Mouse (Mus musculus): Measurements from ENCODE around the gene Cluh. TPM values are rescaled to one million over a fixed set of nuclear protein-coding genes. Genes with fewer than 3 reads are reported as not detected.
A peak's percentile ranks its signal among the peaks of the same experiment; 100 is the strongest.

The Cluh gene
- polyA plus RNA-seq, 1 experiment from 2014 or later, result 39.7 TPM

DNA sequence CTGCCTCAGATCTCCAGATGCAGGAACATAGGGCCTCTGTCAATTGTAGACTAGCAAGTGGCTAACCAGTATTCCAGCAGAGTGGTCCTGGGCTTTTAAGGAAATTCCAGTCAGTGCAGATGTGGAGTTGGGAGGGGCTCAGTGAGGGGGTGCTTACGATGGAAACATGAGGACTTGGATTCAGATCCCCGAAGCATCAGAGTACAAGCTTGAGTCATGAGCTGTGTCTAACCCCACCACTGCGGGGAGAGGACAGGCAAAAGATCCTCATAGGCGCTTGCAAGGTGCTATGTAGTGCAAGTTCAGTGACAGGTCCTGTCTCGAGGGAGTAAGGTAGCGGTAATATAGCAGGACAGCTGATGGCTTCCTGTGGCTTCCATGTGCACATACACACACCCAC lies 12.9 kb downstream of the Cluh start:
- H3K27ac ChIP-seq (replicated peaks in 1 of 2; ENCODE audit: control insufficient read depth in 1 of 2, insufficient read depth in 1 of 2, low read depth in 2 of 2, low read length in 2 of 2), result no peak overlapping the region
- H3K4me3 ChIP-seq (ENCODE audit: control insufficient read depth in 1 of 2, insufficient read depth in 1 of 2, low read depth in 1 of 2, low read length in 2 of 2), result no peak overlapping the region
- no peak overlapping the region for H3K4me2 ChIP-seq (ENCODE audit: low read length)
- ATAC-seq (ENCODE audit: insufficient number of reproducible peaks, insufficient read depth, low FRiP score, low read depth), result peak; percentile 27; the same call in 1 of the 2 replicates
- H3K4me1 ChIP-seq (ENCODE audit: control insufficient read depth in 2 of 2, insufficient read depth in 2 of 2, low read length in 2 of 2), result no peaks in the 10 kb centered on the region
- no peaks in the 10 kb centered on the region for H3K9me3 ChIP-seq (ENCODE audit: control insufficient read depth, low read length)
- H3K9ac ChIP-seq (ENCODE audit: low read length), result no peak overlapping the region
- peaks cover 100% of the 10 kb centered on the region for H3K36me3 ChIP-seq (ENCODE audit: control insufficient read depth, insufficient read depth, low read length)
- 83% methylated on average over 6 of the region's 6 CpGs for WGBS
- H3K27me3 ChIP-seq (ENCODE audit: control insufficient read depth, insufficient read depth, low read length), result no peaks in the 10 kb centered on the region

DNA sequence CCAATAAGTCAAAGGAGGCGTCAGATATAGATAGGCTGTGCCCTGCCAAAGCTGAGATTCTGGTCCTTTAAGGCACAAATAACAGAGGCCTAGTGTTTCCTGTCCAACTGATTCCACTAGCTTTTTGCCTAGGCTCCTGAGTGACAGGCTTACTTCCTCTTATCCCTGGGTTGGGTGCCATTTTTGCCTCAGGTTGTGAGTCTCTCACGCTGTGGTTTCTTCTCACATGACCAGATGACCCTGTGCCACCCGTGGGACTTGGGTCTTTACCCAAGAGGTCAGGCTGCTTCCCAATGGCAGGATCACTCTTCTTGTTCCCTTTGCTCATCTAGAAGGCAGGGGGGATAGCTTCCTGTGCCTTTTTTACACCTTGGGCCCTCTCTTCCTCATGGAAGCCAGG lies 15.0 kb downstream of the Cluh start:
- Histone ChIP-seq H3K27me3 (ENCODE audit: control insufficient read depth, insufficient read depth, low read length) (no peaks in the 10 kb centered on the region), H3K4me2 (ENCODE audit: low read length) (no peak overlapping the region), H3K27ac (replicated peaks in 1 of 2; ENCODE audit: control insufficient read depth in 1 of 2, insufficient read depth in 1 of 2, low read depth in 2 of 2, low read length in 2 of 2) (no peak overlapping the region), H3K36me3 (ENCODE audit: control insufficient read depth, insufficient read depth, low read length) (peaks cover 100% of the 10 kb centered on the region), H3K9me3 (ENCODE audit: control insufficient read depth, low read length) (no peaks in the 10 kb centered on the region), H3K4me3 (ENCODE audit: control insufficient read depth in 1 of 2, insufficient read depth in 1 of 2, low read depth in 1 of 2, low read length in 2 of 2) (no peak overlapping the region), H3K9ac (ENCODE audit: low read length) (no peak overlapping the region), H3K4me1 (ENCODE audit: control insufficient read depth in 2 of 2, insufficient read depth in 2 of 2, low read length in 2 of 2) (no peaks in the 10 kb centered on the region)
- ATAC-seq (ENCODE audit: insufficient number of reproducible peaks, insufficient read depth, low FRiP score, low read depth), result no peak
- 81% methylated on average over 3 of the region's 3 CpGs for WGBS

DNA sequence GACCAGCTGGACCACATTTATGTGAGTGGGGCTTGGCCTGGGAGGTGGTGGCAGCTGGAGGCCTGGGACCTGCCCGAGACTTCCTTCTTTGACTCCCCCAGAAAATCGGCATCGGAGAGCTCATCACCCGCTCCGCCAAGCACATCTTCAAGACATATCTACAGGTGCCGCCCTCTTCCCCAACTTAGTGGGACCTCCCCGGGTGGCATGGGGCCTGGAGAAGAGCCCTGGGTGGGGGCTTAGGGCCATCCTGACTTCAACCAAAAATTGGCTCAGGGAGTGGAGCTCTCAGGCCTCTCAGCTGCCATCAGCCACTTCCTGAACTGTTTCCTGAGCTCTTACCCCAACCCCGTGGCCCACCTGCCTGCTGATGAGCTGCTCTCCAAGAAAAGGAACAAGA lies 15.6 kb downstream of the Cluh start:
- Histone ChIP-seq H3K36me3 (ENCODE audit: control insufficient read depth, insufficient read depth, low read length) (peaks cover 100% of the 10 kb centered on the region), H3K27me3 (ENCODE audit: control insufficient read depth, insufficient read depth, low read length) (no peaks in the 10 kb centered on the region), H3K4me2 (ENCODE audit: low read length) (no peak overlapping the region), H3K9me3 (ENCODE audit: control insufficient read depth, low read length) (no peaks in the 10 kb centered on the region), H3K4me1 (ENCODE audit: control insufficient read depth in 2 of 2, insufficient read depth in 2 of 2, low read length in 2 of 2) (no peaks in the 10 kb centered on the region), H3K9ac (ENCODE audit: low read length) (no peak overlapping the region), H3K27ac (replicated peaks in 1 of 2; ENCODE audit: control insufficient read depth in 1 of 2, insufficient read depth in 1 of 2, low read depth in 2 of 2, low read length in 2 of 2) (no peak overlapping the region), H3K4me3 (ENCODE audit: control insufficient read depth in 1 of 2, insufficient read depth in 1 of 2, low read depth in 1 of 2, low read length in 2 of 2) (no peak overlapping the region)
- WGBS, result 87% methylated on average over 8 of the region's 8 CpGs
- no peak for ATAC-seq (ENCODE audit: insufficient number of reproducible peaks, insufficient read depth, low FRiP score, low read depth)

DNA sequence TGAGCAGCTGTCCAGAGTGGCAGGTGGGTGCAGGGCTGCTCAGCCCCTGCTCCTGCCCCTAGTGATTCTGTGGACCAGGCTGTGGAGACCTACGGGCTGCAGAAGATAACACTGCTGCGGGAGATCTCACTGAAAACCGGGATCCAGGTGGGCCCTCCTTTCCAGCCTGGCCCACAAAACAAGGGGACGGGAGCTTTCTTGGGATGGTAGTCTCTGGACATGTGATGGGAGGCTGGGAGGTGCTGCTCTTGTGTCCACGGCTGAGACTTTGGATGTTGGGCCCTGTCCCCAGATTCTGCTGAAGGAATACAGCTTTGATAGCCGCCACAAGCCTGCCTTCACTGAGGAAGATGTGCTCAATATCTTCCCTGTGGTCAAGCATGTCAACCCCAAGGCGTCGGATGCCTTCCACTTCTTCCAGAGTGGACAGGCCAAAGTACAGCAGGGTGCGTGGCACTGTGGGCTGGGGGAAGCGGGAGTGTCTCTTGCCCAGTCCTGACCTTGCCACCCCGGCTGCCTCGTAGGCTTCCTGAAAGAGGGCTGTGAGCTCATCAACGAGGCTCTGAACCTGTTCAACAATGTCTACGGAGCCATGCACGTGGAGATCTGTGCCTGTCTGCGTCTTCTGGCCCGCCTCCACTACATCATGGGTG lies 16.5 kb downstream of the Cluh start:
- no peak overlapping the region for H3K27ac ChIP-seq (replicated peaks in 1 of 2; ENCODE audit: control insufficient read depth in 1 of 2, insufficient read depth in 1 of 2, low read depth in 2 of 2, low read length in 2 of 2)
- ATAC-seq (ENCODE audit: insufficient number of reproducible peaks, insufficient read depth, low FRiP score, low read depth), result no peak
- H3K4me3 ChIP-seq (ENCODE audit: control insufficient read depth in 1 of 2, insufficient read depth in 1 of 2, low read depth in 1 of 2, low read length in 2 of 2), result no peak overlapping the region
- whole genome bisulfite sequencing, result 94% methylated on average over 17 of the region's 17 CpGs
- H3K4me2 ChIP-seq (ENCODE audit: low read length), result no peak overlapping the region
- peaks cover 98% of the 10 kb centered on the region for H3K36me3 ChIP-seq (ENCODE audit: control insufficient read depth, insufficient read depth, low read length)
- no peaks in the 10 kb centered on the region for H3K9me3 ChIP-seq (ENCODE audit: control insufficient read depth, low read length)
- no peaks in the 10 kb centered on the region for H3K4me1 ChIP-seq (ENCODE audit: control insufficient read depth in 2 of 2, insufficient read depth in 2 of 2, low read length in 2 of 2)
- H3K27me3 ChIP-seq (ENCODE audit: control insufficient read depth, insufficient read depth, low read length), result no peaks in the 10 kb centered on the region
- no peak overlapping the region for H3K9ac ChIP-seq (ENCODE audit: low read length)

DNA sequence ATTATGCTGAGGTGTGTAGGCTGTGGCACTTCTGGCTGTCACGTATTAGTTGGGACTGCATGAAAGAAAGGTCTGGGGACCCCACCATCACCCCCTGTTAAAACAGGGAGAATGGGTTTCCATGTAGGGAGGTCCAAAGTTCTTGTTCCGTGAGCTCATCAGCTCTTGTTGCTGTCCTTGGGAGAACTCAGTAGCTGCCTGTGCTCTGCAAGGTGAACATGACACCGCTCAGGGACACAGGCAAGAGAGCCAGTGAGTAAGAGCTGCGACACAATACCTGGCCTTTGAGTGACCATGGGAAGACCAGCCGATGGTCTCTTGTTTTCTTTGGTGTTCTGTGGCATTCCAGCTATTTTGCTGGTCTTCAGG lies 17.0 kb downstream of the Cluh start:
- Histone ChIP-seq H3K27ac (replicated peaks in 1 of 2; ENCODE audit: control insufficient read depth in 1 of 2, insufficient read depth in 1 of 2, low read depth in 2 of 2, low read length in 2 of 2) (no peak overlapping the region), H3K4me2 (ENCODE audit: low read length) (no peak overlapping the region), H3K9ac (ENCODE audit: low read length) (no peak overlapping the region), H3K4me1 (ENCODE audit: control insufficient read depth in 2 of 2, insufficient read depth in 2 of 2, low read length in 2 of 2) (no peaks in the 10 kb centered on the region), H3K9me3 (ENCODE audit: control insufficient read depth, low read length) (no peaks in the 10 kb centered on the region), H3K4me3 (ENCODE audit: control insufficient read depth in 1 of 2, insufficient read depth in 1 of 2, low read depth in 1 of 2, low read length in 2 of 2) (no peak overlapping the region), H3K36me3 (ENCODE audit: control insufficient read depth, insufficient read depth, low read length) (peaks cover 93% of the 10 kb centered on the region), H3K27me3 (ENCODE audit: control insufficient read depth, insufficient read depth, low read length) (no peaks in the 10 kb centered on the region)
- 94% methylated on average over 5 of the region's 5 CpGs for WGBS
- ATAC-seq (ENCODE audit: insufficient number of reproducible peaks, insufficient read depth, low FRiP score, low read depth), result no peak

DNA sequence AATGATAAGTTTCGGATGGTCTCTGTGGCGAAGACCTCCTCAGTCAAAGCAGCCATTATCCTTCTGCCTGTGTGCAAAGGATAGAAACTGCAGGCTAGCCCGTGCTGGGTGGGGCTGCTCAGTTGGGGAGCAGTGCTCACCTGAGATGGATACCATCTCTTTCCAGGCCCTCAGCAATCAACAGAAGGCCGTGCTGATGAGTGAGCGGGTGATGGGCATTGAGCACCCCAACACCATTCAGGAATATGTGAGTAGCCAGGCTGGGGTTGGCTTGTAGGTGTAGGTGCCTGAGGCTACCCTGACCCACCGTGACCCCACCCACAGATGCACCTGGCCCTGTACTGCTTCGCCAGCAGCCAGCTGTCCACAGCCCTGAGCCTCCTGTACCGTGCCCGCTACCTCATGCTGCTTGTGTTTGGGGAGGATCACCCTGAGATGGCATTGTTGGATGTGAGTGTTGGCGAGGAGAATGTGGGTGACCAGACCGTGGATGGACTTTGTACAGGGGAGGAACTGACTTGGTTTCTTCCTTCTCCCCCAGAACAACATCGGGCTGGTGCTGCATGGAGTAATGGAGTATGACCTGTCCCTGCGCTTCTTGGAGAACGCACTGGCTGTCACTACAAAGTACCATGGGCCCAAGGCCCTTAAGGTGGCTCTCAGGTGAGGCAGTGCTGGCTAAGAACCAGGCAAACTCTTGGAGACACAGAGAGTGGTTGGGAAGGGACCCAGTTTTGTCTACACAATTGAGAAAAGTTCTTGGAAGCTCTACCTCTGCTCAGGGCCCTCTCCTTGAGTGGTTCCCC lies 17.7 kb downstream of the Cluh start:
- no peak overlapping the region for H3K4me3 ChIP-seq (ENCODE audit: control insufficient read depth in 1 of 2, insufficient read depth in 1 of 2, low read depth in 1 of 2, low read length in 2 of 2)
- 95% methylated on average over 14 of the region's 14 CpGs for WGBS
- no peaks in the 10 kb centered on the region for H3K4me1 ChIP-seq (ENCODE audit: control insufficient read depth in 2 of 2, insufficient read depth in 2 of 2, low read length in 2 of 2)
- no peaks in the 10 kb centered on the region for H3K27me3 ChIP-seq (ENCODE audit: control insufficient read depth, insufficient read depth, low read length)
- no peaks in the 10 kb centered on the region for H3K9me3 ChIP-seq (ENCODE audit: control insufficient read depth, low read length)
- no peak overlapping the region for H3K27ac ChIP-seq (replicated peaks in 1 of 2; ENCODE audit: control insufficient read depth in 1 of 2, insufficient read depth in 1 of 2, low read depth in 2 of 2, low read length in 2 of 2)
- no peak overlapping the region for H3K4me2 ChIP-seq (ENCODE audit: low read length)
- H3K9ac ChIP-seq (ENCODE audit: low read length), result no peak overlapping the region
- peaks cover 86% of the 10 kb centered on the region for H3K36me3 ChIP-seq (ENCODE audit: control insufficient read depth, insufficient read depth, low read length)
- no peak for ATAC-seq (ENCODE audit: insufficient number of reproducible peaks, insufficient read depth, low FRiP score, low read depth)

DNA sequence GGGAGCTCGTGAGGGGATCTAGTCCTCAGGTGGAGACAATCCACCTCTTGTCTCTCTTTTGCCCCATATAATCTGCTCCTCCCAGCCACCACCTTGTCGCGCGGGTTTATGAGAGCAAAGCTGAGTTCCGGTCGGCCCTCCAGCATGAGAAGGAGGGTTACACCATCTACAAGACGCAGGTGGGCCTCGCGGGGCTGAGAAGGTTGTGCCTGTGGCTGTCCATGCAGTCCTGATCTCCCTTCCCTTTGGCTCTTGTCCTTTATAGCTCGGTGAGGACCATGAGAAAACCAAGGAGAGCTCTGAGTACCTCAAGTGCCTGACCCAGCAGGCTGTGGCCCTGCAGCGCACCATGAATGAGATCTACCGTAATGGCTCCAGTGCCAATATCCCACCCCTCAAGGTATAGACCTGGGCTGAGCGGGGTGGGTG lies 18.3 kb downstream of the Cluh start:
- no peak overlapping the region for H3K4me3 ChIP-seq (ENCODE audit: control insufficient read depth in 1 of 2, insufficient read depth in 1 of 2, low read depth in 1 of 2, low read length in 2 of 2)
- no peak for ATAC-seq (ENCODE audit: insufficient number of reproducible peaks, insufficient read depth, low FRiP score, low read depth)
- H3K27ac ChIP-seq (replicated peaks in 1 of 2; ENCODE audit: control insufficient read depth in 1 of 2, insufficient read depth in 1 of 2, low read depth in 2 of 2, low read length in 2 of 2), result no peak overlapping the region
- H3K36me3 ChIP-seq (ENCODE audit: control insufficient read depth, insufficient read depth, low read length), result peaks cover 84% of the 10 kb centered on the region
- H3K9me3 ChIP-seq (ENCODE audit: control insufficient read depth, low read length), result no peaks in the 10 kb centered on the region
- H3K4me1 ChIP-seq (ENCODE audit: control insufficient read depth in 2 of 2, insufficient read depth in 2 of 2, low read length in 2 of 2), result no peaks in the 10 kb centered on the region
- no peak overlapping the region for H3K9ac ChIP-seq (ENCODE audit: low read length)
- WGBS, result 97% methylated on average over 13 of the region's 13 CpGs
- H3K27me3 ChIP-seq (ENCODE audit: control insufficient read depth, insufficient read depth, low read length), result no peaks in the 10 kb centered on the region
- H3K4me2 ChIP-seq (ENCODE audit: low read length), result no peak overlapping the region

All from heart, embryonic 14.5 days (tissue).